Mouse (Mus musculus): ENCODE measurements around the gene March6.

March6 gene

GRCm38 (mm10) chr15:31530659-31531445 is at the start of gene March6:
TSS of gene March6 (minus strand) at chr15:31531053.
- in situ Hi-C loops (cut with MboI, MseI), result loop anchor here (5.0 to 10.0 kb wide), 2 partner anchors 61 to 306 kb away; partner anchors contain the start of gene Dap (in 1 of the 2)

- in situ Hi-C loops (cut with MboI, MseI), result loop anchor here (25.0 kb wide), 2 partner anchors 89 to 239 kb away; no protein-coding TSS in a partner anchor
These were observed 45.2 kb upstream of the March6 start for GRCm38 (mm10) chr15:31576076-31576475.

- in situ Hi-C loops (cut with MboI, MseI), result no loop called here
These were observed 42.8 kb upstream of the March6 start for GRCm38 (mm10) chr15:31573692-31574091.

- in situ Hi-C loops (cut with MboI, MseI), result no loop called here
These were observed 42.4 kb upstream of the March6 start for GRCm38 (mm10) chr15:31573287-31573686.

GRCm38 (mm10) chr15:31571906-31572722 is 41.3 kb upstream of the March6 start:
- in situ Hi-C loops (cut with MboI, MseI), result no loop called here

- in situ Hi-C loops (cut with MboI, MseI), result no loop called here
These were observed 40.1 kb upstream of the March6 start for GRCm38 (mm10) chr15:31570959-31571358.

GRCm38 (mm10) chr15:31569325-31570022 is 38.6 kb upstream of the March6 start:
- in situ Hi-C loops (cut with MboI, MseI), result no loop called here

- in situ Hi-C loops (cut with MboI, MseI), result no loop called here
These were observed 37.7 kb upstream of the March6 start for GRCm38 (mm10) chr15:31568581-31568996.

GRCm38 (mm10) chr15:31567431-31567830 is 36.6 kb upstream of the March6 start:
- in situ Hi-C loops (cut with MboI, MseI), result no loop called here

- in situ Hi-C loops (cut with MboI, MseI), result no loop called here
These were observed 34.9 kb upstream of the March6 start for GRCm38 (mm10) chr15:31565786-31566185.

GRCm38 (mm10) chr15:31565184-31565583 is 34.3 kb upstream of the March6 start, which contains the start of gene Cmbl:
TSS of gene Cmbl (plus strand) at chr15:31565389.
- in situ Hi-C loops (cut with MboI, MseI), result no loop called here

GRCm38 (mm10) chr15:31563577-31564546 is 33.0 kb upstream of the March6 start:
- in situ Hi-C loops (cut with MboI, MseI), result no loop called here

GRCm38 (mm10) chr15:31562847-31563246 is 32.0 kb upstream of the March6 start:
- in situ Hi-C loops (cut with MboI, MseI), result no loop called here

GRCm38 (mm10) chr15:31561976-31562375 is 31.1 kb upstream of the March6 start:
- in situ Hi-C loops (cut with MboI, MseI), result no loop called here

GRCm38 (mm10) chr15:31561390-31561789 is 30.5 kb upstream of the March6 start:
- in situ Hi-C loops (cut with MboI, MseI), result no loop called here

GRCm38 (mm10) chr15:31554855-31555254 is 24.0 kb upstream of the March6 start:
- in situ Hi-C loops (cut with MboI, MseI), result no loop called here

GRCm38 (mm10) chr15:31550381-31550780 is 19.5 kb upstream of the March6 start:
- in situ Hi-C loops (cut with MboI, MseI), result no loop called here

- in situ Hi-C loops (cut with MboI, MseI), result no loop called here
These were observed 16.6 kb upstream of the March6 start for GRCm38 (mm10) chr15:31547421-31547820.

GRCm38 (mm10) chr15:31546291-31546690 is 15.4 kb upstream of the March6 start:
- in situ Hi-C loops (cut with MboI, MseI), result no loop called here

GRCm38 (mm10) chr15:31545058-31545457 is 14.2 kb upstream of the March6 start:
- in situ Hi-C loops (cut with MboI, MseI), result no loop called here

- in situ Hi-C loops (cut with MboI, MseI), result no loop called here
These were observed 12.4 kb upstream of the March6 start for GRCm38 (mm10) chr15:31543246-31543645.

Measured in T-helper 17 cell (primary cell).